15 mouse cellular contexts compared by ENCODE assay signal in the genomic region with DNA sequence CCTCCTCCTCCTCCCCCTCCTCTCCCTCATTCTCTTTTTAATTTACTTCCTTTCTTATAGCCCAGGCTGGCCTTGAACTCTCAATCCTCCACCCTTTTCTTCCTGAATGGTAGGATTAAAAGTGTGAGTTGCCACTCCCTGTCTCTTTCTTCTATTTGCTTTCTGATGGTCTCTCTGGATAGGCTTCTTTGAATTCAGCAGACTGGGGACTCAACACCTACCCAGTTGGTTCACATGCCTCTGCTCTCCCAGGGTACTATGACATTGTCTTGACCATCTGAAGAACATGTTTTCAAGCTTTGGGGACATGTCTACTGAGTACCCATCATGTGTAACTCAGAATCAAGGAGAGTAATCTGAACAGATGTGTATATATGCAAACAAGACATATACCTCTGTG.
"Had no signal": no experiment of that assay in that cellular context is flagged by ENCODE, and none has a peak within 500 bp of the region (broad histone marks: within the 10 kb centered on the region; RNA-seq: fewer than 3 reads in every experiment).

No protein-coding gene starts in this region.

- DNase-seq: retina, postnatal 1 day; right cerebral cortex, adult 18-20 months; right cerebral cortex, postnatal 14 days; right cerebral cortex, postnatal 25 days; right cerebral cortex, postnatal 4 days; spleen, adult 18-20 months; thymus, adult 18-20 months; thymus, adult 2 months; thymus, postnatal 14 days; thymus, postnatal 25 days; thymus, postnatal 36 days had no signal

- H3K27me3 ChIP-seq: neural tube, embryonic 13.5 days; neural tube, embryonic 15.5 days; stomach, embryonic 15.5 days had no signal

- H3K9ac ChIP-seq: neural tube, embryonic 13.5 days; neural tube, embryonic 15.5 days; stomach, embryonic 15.5 days had no signal

- H3K9me3 ChIP-seq: stomach, embryonic 15.5 days had no signal

- H3K4me2 ChIP-seq: neural tube, embryonic 13.5 days; neural tube, embryonic 15.5 days; stomach, embryonic 15.5 days had no signal

- H3K27ac ChIP-seq: neural tube, embryonic 13.5 days; neural tube, embryonic 15.5 days; stomach, embryonic 15.5 days; stomach, postnatal 0 days had no signal

- H3K4me3 ChIP-seq: neural tube, embryonic 13.5 days; neural tube, embryonic 15.5 days; stomach, embryonic 15.5 days had no signal

- H3K36me3 ChIP-seq: neural tube, embryonic 13.5 days; neural tube, embryonic 15.5 days; stomach, embryonic 15.5 days had no signal

- H3K4me1 ChIP-seq: neural tube, embryonic 13.5 days; stomach, embryonic 15.5 days had no signal
